In the genomic region with DNA sequence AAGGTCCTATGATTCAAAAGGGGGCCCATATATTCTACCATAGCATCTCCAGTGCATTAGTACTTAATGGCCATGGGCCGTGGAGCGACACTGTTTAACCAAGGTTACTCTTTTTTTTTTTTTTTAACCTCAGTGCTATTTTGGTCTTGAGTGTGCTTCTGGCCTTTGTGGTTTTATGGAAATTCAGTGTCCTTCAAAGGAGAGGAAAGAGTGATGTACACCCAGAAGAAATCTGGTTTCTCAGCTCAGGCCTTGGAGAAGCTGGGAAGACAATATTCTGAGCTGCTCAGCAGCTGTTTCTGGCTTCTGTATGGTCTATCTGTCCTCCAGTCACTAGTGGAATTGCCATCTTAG, we compare ENCODE assay signal across 22 mouse cellular contexts.
DNase-seq lines count a peak whose midpoint lies in the region; ATAC-seq lines count a peak whose summit lies in the region.
"Had no signal": no experiment of that assay in that cellular context is flagged by ENCODE, and none has a peak within 500 bp of the region (broad histone marks: within the 10 kb centered on the region; RNA-seq: fewer than 3 reads in every experiment).

No protein-coding gene starts in this region.

- H3K4me1 ChIP-seq in heart, embryonic 12.5 days (replicated peaks) = peaks cover 33% of the 10 kb centered on the region
- H3K4me1 ChIP-seq in hindbrain, embryonic 13.5 days (replicated peaks) = peaks cover 49% of the 10 kb centered on the region
- peaks cover 41% of the 10 kb centered on the region for H3K4me1 ChIP-seq in hindbrain, embryonic 12.5 days
- peaks cover 63% of the 10 kb centered on the region for H3K4me1 ChIP-seq in neural tube, embryonic 13.5 days (replicated peaks)

- no peaks in the 10 kb centered on the region for H3K27me3 ChIP-seq in heart, embryonic 12.5 days (replicated peaks)
- H3K27me3 ChIP-seq in hindbrain, embryonic 13.5 days = no peaks in the 10 kb centered on the region
- no peaks in the 10 kb centered on the region for H3K27me3 ChIP-seq in hindbrain, embryonic 12.5 days
- H3K27me3 ChIP-seq in neural tube, embryonic 13.5 days = no peaks in the 10 kb centered on the region
- H3K27me3 ChIP-seq: stomach, embryonic 15.5 days had no signal

- no peak for DNase-seq in heart, postnatal 4 days
- no peak for DNase-seq in neural tube, embryonic 10.5 days (ENCODE audit: extremely low spot score, low spot score)
- DNase-seq: B cell, adult 2 months; cerebellum, adult 2 months; cerebellum, postnatal 36 days; gastrocnemius, postnatal 10 days; kidney, adult 8-10 months; kidney, postnatal 14 days; layer of hippocampus, adult 9-11 months; lung, adult 18-20 months; lung, postnatal 14 days; right cerebral cortex, postnatal 14 days; thymus, adult 18-20 months; thymus, postnatal 4 days had no signal

- 66% methylated on average over 2 of the region's 2 CpGs for WGBS in heart, embryonic 12.5 days
- 77% methylated on average over 2 of the region's 2 CpGs for WGBS in hindbrain, embryonic 13.5 days
- WGBS in hindbrain, embryonic 12.5 days = 81% methylated on average over 2 of the region's 2 CpGs
- WGBS in neural tube, embryonic 13.5 days = 53% methylated on average over 2 of the region's 2 CpGs

- no peak overlapping the region for H3K4me3 ChIP-seq in heart, embryonic 12.5 days
- H3K4me3 ChIP-seq in hindbrain, embryonic 13.5 days = no peak overlapping the region
- no peak overlapping the region for H3K4me3 ChIP-seq in hindbrain, embryonic 12.5 days
- H3K4me3 ChIP-seq in neural tube, embryonic 13.5 days = no peak overlapping the region
- H3K4me3 ChIP-seq: embryonic facial prominence, embryonic 15.5 days; stomach, embryonic 15.5 days had no signal

- H3K9ac ChIP-seq in heart, embryonic 12.5 days = no peak overlapping the region
- H3K9ac ChIP-seq in hindbrain, embryonic 13.5 days = no peak overlapping the region
- no peak overlapping the region for H3K9ac ChIP-seq in hindbrain, embryonic 12.5 days
- no peak overlapping the region for H3K9ac ChIP-seq in neural tube, embryonic 13.5 days
- H3K9ac ChIP-seq: embryonic facial prominence, embryonic 15.5 days; stomach, embryonic 15.5 days had no signal

- no peak overlapping the region for H3K4me2 ChIP-seq in heart, embryonic 12.5 days
- H3K4me2 ChIP-seq in hindbrain, embryonic 13.5 days = no peak overlapping the region
- H3K4me2 ChIP-seq in hindbrain, embryonic 12.5 days (replicated peaks) = no peak overlapping the region
- no peak overlapping the region for H3K4me2 ChIP-seq in neural tube, embryonic 13.5 days
- H3K4me2 ChIP-seq: embryonic facial prominence, embryonic 15.5 days; liver, embryonic 11.5 days; stomach, embryonic 15.5 days had no signal

- no peak for ATAC-seq in heart, embryonic 12.5 days (ENCODE audit: insufficient number of reproducible peaks, low FRiP score)
- ATAC-seq in hindbrain, embryonic 13.5 days (ENCODE audit: low FRiP score) = no peak
- ATAC-seq in hindbrain, embryonic 12.5 days (ENCODE audit: low FRiP score) = no peak
- ATAC-seq in neural tube, embryonic 13.5 days (ENCODE audit: low read depth) = no peak
- ATAC-seq in CD4-positive, CD25-positive, alpha-beta regulatory T cell, adult 4 months = no peak

- H3K9me3 ChIP-seq in heart, embryonic 12.5 days (replicated peaks) = no peaks in the 10 kb centered on the region
- H3K9me3 ChIP-seq in hindbrain, embryonic 13.5 days = no peaks in the 10 kb centered on the region
- no peaks in the 10 kb centered on the region for H3K9me3 ChIP-seq in hindbrain, embryonic 12.5 days (replicated peaks)
- no peaks in the 10 kb centered on the region for H3K9me3 ChIP-seq in neural tube, embryonic 13.5 days
- H3K9me3 ChIP-seq: embryonic facial prominence, embryonic 15.5 days; stomach, embryonic 15.5 days had no signal

- H3K27ac ChIP-seq in heart, embryonic 12.5 days (ENCODE audit: poor library complexity, severe bottlenecking) = peak overlapping the region; percentile 6; the same call in 1 of the 2 replicates
- H3K27ac ChIP-seq in hindbrain, embryonic 13.5 days = peak overlapping the region; percentile 83
- H3K27ac ChIP-seq in hindbrain, embryonic 12.5 days = no peak overlapping the region; the same call in 1 of the 2 replicates
- peak overlapping the region; percentile 80 for H3K27ac ChIP-seq in neural tube, embryonic 13.5 days (replicated peaks)
- H3K27ac ChIP-seq: embryonic facial prominence, embryonic 15.5 days; stomach, embryonic 15.5 days had no signal

- H3K36me3 ChIP-seq in heart, embryonic 12.5 days = no peaks in the 10 kb centered on the region
- no peaks in the 10 kb centered on the region for H3K36me3 ChIP-seq in hindbrain, embryonic 13.5 days
- no peaks in the 10 kb centered on the region for H3K36me3 ChIP-seq in hindbrain, embryonic 12.5 days
- no peaks in the 10 kb centered on the region for H3K36me3 ChIP-seq in neural tube, embryonic 13.5 days
- H3K36me3 ChIP-seq: embryonic facial prominence, embryonic 15.5 days; stomach, embryonic 15.5 days had no signal
